Comparison of ENCODE assay signal across 14 mouse cellular contexts in genomic region chr2:105206563-105207174, GRCm38 (mm10). TPM values are rescaled to one million over a fixed set of nuclear protein-coding genes. Genes with fewer than 3 reads are reported as not detected.
DNase-seq lines count a peak whose midpoint lies in the region; ATAC-seq and TF ChIP-seq lines count a peak whose summit lies in the region.
"Had no signal": no experiment of that assay in that cellular context is flagged by ENCODE, and none has a peak within 500 bp of the region (broad histone marks: within the 10 kb centered on the region; RNA-seq: fewer than 3 reads in every experiment).

No protein-coding gene starts in this region.

- DNase-seq in adrenal gland, postnatal 10 days: peak; percentile 20
- no peak for DNase-seq in adrenal gland, adult 18-20 months (ENCODE audit: low spot score in 2 of 2)
- peak; percentile 12 for DNase-seq in liver
- DNase-seq in liver, embryonic 11.5 days (ENCODE audit: low spot score): no peak
- DNase-seq in stomach, postnatal 0 days (ENCODE audit: low spot score): no peak
- no peak for DNase-seq in urinary bladder, postnatal 4 days (ENCODE audit: low spot score in 2 of 2)
- DNase-seq: right cerebral cortex, postnatal 25 days had no signal

- WGBS in liver, embryonic 11.5 days: 56% methylated on average over 9 of the region's 9 CpGs
- WGBS in kidney, embryonic 16.5 days: 13% methylated on average over 9 of the region's 9 CpGs
- WGBS in stomach, postnatal 0 days: 38% methylated on average over 9 of the region's 9 CpGs
- 91% methylated on average over 9 of the region's 9 CpGs for WGBS in forebrain, embryonic 12.5 days

- no peaks in the 10 kb centered on the region for H3K9me3 ChIP-seq in liver, embryonic 11.5 days (ENCODE audit: control insufficient read depth, low read length)
- no peaks in the 10 kb centered on the region for H3K9me3 ChIP-seq in kidney, embryonic 16.5 days (ENCODE audit: low read length)
- H3K9me3 ChIP-seq in stomach, postnatal 0 days (ENCODE audit: control insufficient read depth, low read length): no peaks in the 10 kb centered on the region
- H3K9me3 ChIP-seq in forebrain, embryonic 12.5 days: no peaks in the 10 kb centered on the region
- H3K9me3 ChIP-seq: hindbrain, embryonic 15.5 days had no signal

- H3K4me1 ChIP-seq in liver, embryonic 11.5 days (replicated peaks; ENCODE audit: control insufficient read depth, insufficient read depth, low read length): no peaks in the 10 kb centered on the region; the same call in 1 of the 2 replicates
- H3K4me1 ChIP-seq in kidney, embryonic 16.5 days (ENCODE audit: insufficient read depth, low read length): peaks cover 14% of the 10 kb centered on the region
- H3K4me1 ChIP-seq in stomach, postnatal 0 days (replicated peaks; ENCODE audit: control insufficient read depth, insufficient read depth): no peaks in the 10 kb centered on the region
- no peaks in the 10 kb centered on the region for H3K4me1 ChIP-seq in forebrain, embryonic 12.5 days
- H3K4me1 ChIP-seq: hindbrain, embryonic 15.5 days; megakaryocyte, embryonic 14.5 days had no signal

- H3K9ac ChIP-seq in liver, embryonic 11.5 days (ENCODE audit: low read depth, low read length): no peak overlapping the region
- H3K9ac ChIP-seq in kidney, embryonic 16.5 days (replicated peaks; ENCODE audit: low read length): no peak overlapping the region
- no peak overlapping the region for H3K9ac ChIP-seq in stomach, postnatal 0 days (ENCODE audit: low read length)
- H3K9ac ChIP-seq in forebrain, embryonic 12.5 days: no peak overlapping the region
- H3K9ac ChIP-seq: hindbrain, embryonic 15.5 days had no signal

- no peak overlapping the region for H3K4me2 ChIP-seq in liver, embryonic 11.5 days
- no peak overlapping the region for H3K4me2 ChIP-seq in kidney, embryonic 16.5 days (replicated peaks; ENCODE audit: low read depth, low read length)
- H3K4me2 ChIP-seq in stomach, postnatal 0 days (replicated peaks; ENCODE audit: low read depth): no peak overlapping the region
- no peak overlapping the region for H3K4me2 ChIP-seq in forebrain, embryonic 12.5 days
- H3K4me2 ChIP-seq: hindbrain, embryonic 15.5 days had no signal

- no peak for TF ChIP-seq EP300 in stomach, postnatal 0 days (optimal IDR thresholded peaks at IDR 0.05)

- H3K4me3 ChIP-seq in liver, embryonic 11.5 days (ENCODE audit: low read depth, low read length): no peak overlapping the region
- no peak overlapping the region for H3K4me3 ChIP-seq in kidney, embryonic 16.5 days (ENCODE audit: low read length)
- H3K4me3 ChIP-seq in stomach, postnatal 0 days (ENCODE audit: low read depth, low read length): no peak overlapping the region
- H3K4me3 ChIP-seq in forebrain, embryonic 12.5 days (replicated peaks): no peak overlapping the region
- H3K4me3 ChIP-seq: hindbrain, embryonic 15.5 days; megakaryocyte, embryonic 14.5 days had no signal

- no peaks in the 10 kb centered on the region for H3K27me3 ChIP-seq in liver, embryonic 11.5 days (replicated peaks; ENCODE audit: control insufficient read depth, insufficient read depth, low read length)
- no peaks in the 10 kb centered on the region for H3K27me3 ChIP-seq in kidney, embryonic 16.5 days (ENCODE audit: insufficient read depth, low read length)
- H3K27me3 ChIP-seq in stomach, postnatal 0 days (ENCODE audit: control insufficient read depth, insufficient read depth, low read length): no peaks in the 10 kb centered on the region
- 0 out of 2 replicates have a peak, but pooled peaks cover 4% of the 10 kb centered on the region for H3K27me3 ChIP-seq in forebrain, embryonic 12.5 days
- H3K27me3 ChIP-seq: hindbrain, embryonic 15.5 days; megakaryocyte, embryonic 14.5 days had no signal

- no peaks in the 10 kb centered on the region for H3K36me3 ChIP-seq in liver, embryonic 11.5 days (ENCODE audit: control insufficient read depth, insufficient read depth, low read length)
- no peaks in the 10 kb centered on the region for H3K36me3 ChIP-seq in kidney, embryonic 16.5 days (ENCODE audit: insufficient read depth, low read length)
- H3K36me3 ChIP-seq in stomach, postnatal 0 days (ENCODE audit: control insufficient read depth, insufficient read depth, low read length): no peaks in the 10 kb centered on the region
- no peaks in the 10 kb centered on the region for H3K36me3 ChIP-seq in forebrain, embryonic 12.5 days (replicated peaks)
- H3K36me3 ChIP-seq: hindbrain, embryonic 15.5 days had no signal

- ATAC-seq in liver, embryonic 11.5 days (replicated peaks; ENCODE audit: low FRiP score): no peak
- peak; percentile 92 for ATAC-seq in kidney, embryonic 16.5 days (ENCODE audit: low FRiP score, low TSS enrichment)
- peak; percentile 53; the same call in 1 of the 2 replicates for ATAC-seq in stomach, postnatal 0 days (ENCODE audit: low FRiP score, low TSS enrichment)
- ATAC-seq in forebrain, embryonic 12.5 days (ENCODE audit: low FRiP score): no peak

- H3K27ac ChIP-seq in liver, embryonic 11.5 days (ENCODE audit: low read depth, low read length): no peak overlapping the region
- peak overlapping the region; percentile 63; the same call in 1 of the 2 replicates for H3K27ac ChIP-seq in kidney, embryonic 16.5 days (ENCODE audit: low read length)
- H3K27ac ChIP-seq in stomach, postnatal 0 days (replicated peaks): no peak overlapping the region
- no peak overlapping the region for H3K27ac ChIP-seq in forebrain, embryonic 12.5 days
- H3K27ac ChIP-seq: hindbrain, embryonic 15.5 days had no signal

- TF ChIP-seq CTCF in stomach, postnatal 0 days (IDR thresholded peaks at IDR 0.05; ENCODE audit: low read depth): no peak

RNA-seq across cellular contexts. Expression of gene Them7, which starts 17.5 kb away (rescaled TPM):
- total RNA-seq in adrenal gland, postnatal 10 days (2021): 1 to 10 TPM; 2.2 to 3.8 TPM
- under 1 TPM; 0.64 to 0.73 TPM for total RNA-seq in adrenal gland, adult 18-20 months (2021)
- polyA plus RNA-seq in liver, embryonic 11.5 days (2014; fragmentation: Nextera tagmentation; extraction: Ambion mirVana): 0.90 and 1.3 TPM in 2 replicates
- 4.0 and 4.1 TPM in 2 replicates for polyA plus RNA-seq in kidney, embryonic 16.5 days (2015; fragmentation: Nextera tagmentation; extraction: Ambion mirVana)
- 0.06 and 0.15 TPM in 2 replicates for polyA plus RNA-seq in stomach, postnatal 0 days (2015; fragmentation: Nextera tagmentation; extraction: Ambion mirVana)
- not detected in 2 replicates for polyA plus RNA-seq in forebrain, embryonic 12.5 days (2016; fragmentation: Nextera tagmentation; extraction: Ambion mirVana)
- total RNA-seq: ES-E14; layer of hippocampus, postnatal 25 days had no signal
- polyA plus RNA-seq: frontal cortex, adult 2 months had no signal

Comparison
In these comparisons a context has a peak if more than half of its experiments do, and no peak if none do; other contexts are left out.
1. DNase-seq: peak in adrenal gland, postnatal 10 days (single experiment) and liver (single experiment); none in adrenal gland, adult 18-20 months (0 of 2), liver, embryonic 11.5 days (single experiment), stomach, postnatal 0 days (single experiment) and urinary bladder, postnatal 4 days (0 of 2).
2. ATAC-seq: peak in kidney, embryonic 16.5 days (single experiment) and stomach, postnatal 0 days (single experiment); none in liver, embryonic 11.5 days (single experiment) and forebrain, embryonic 12.5 days (single experiment).